In genomic region chr3:30010889-30011288, GRCm38 (mm10) we compare ENCODE assay signal across 10 mouse cellular contexts.
DNase-seq lines count a peak whose midpoint lies in the region; ATAC-seq and TF ChIP-seq lines count a peak whose summit lies in the region.
"Had no signal": no experiment of that assay in that cellular context is flagged by ENCODE, and none has a peak within 500 bp of the region (broad histone marks: within the 10 kb centered on the region; RNA-seq: fewer than 3 reads in every experiment).

No protein-coding gene starts in this region.

- peak overlapping the region; percentile 84 for H3K4me3 ChIP-seq in heart, embryonic 15.5 days
- H3K4me3 ChIP-seq in lung, embryonic 16.5 days (ENCODE audit: low read length) = peak overlapping the region; percentile 89
- peak overlapping the region; percentile 93 for H3K4me3 ChIP-seq in embryonic fibroblast, embryonic 13.5 days (ENCODE audit: insufficient read depth, low read length)
- H3K4me3 ChIP-seq in neural tube, embryonic 13.5 days = peak overlapping the region; percentile 49

- no peak for TF ChIP-seq CTCF in embryonic fibroblast, embryonic 13.5 days (IDR thresholded peaks at IDR 0.05; ENCODE audit: borderline replicate concordance, insufficient read depth, low read length)

- peaks cover 5% of the 10 kb centered on the region; the same call in 1 of the 2 replicates for H3K4me1 ChIP-seq in heart, embryonic 15.5 days (replicated peaks)
- peaks cover 7% of the 10 kb centered on the region; the same call in 1 of the 2 replicates for H3K4me1 ChIP-seq in lung, embryonic 16.5 days (replicated peaks; ENCODE audit: control insufficient read depth, insufficient read depth, low read length)
- H3K4me1 ChIP-seq in embryonic fibroblast, embryonic 13.5 days (ENCODE audit: control insufficient read depth, insufficient read depth, low read length) = peaks cover 3% of the 10 kb centered on the region; the same call in 1 of the 2 replicates
- peaks cover 14% of the 10 kb centered on the region for H3K4me1 ChIP-seq in neural tube, embryonic 13.5 days (replicated peaks)

- no peaks in the 10 kb centered on the region for H3K36me3 ChIP-seq in heart, embryonic 15.5 days
- H3K36me3 ChIP-seq in lung, embryonic 16.5 days (ENCODE audit: control insufficient read depth, insufficient read depth, low read length) = no peaks in the 10 kb centered on the region
- H3K36me3 ChIP-seq in neural tube, embryonic 13.5 days = no peaks in the 10 kb centered on the region

- ATAC-seq in heart, embryonic 15.5 days (replicated peaks; ENCODE audit: insufficient number of reproducible peaks, insufficient read depth, low FRiP score, low read depth) = no peak
- no peak for ATAC-seq in lung, embryonic 16.5 days (ENCODE audit: low read depth)
- ATAC-seq in neural tube, embryonic 13.5 days (ENCODE audit: low read depth) = no peak
- no peak for ATAC-seq in monocyte, adult 5-6 weeks (replicated peaks; ENCODE audit: insufficient number of reproducible peaks, low FRiP score, low TSS enrichment, poor library complexity, severe bottlenecking)
- ATAC-seq: activated CD4-positive, CD25-positive, alpha-beta regulatory T cell, adult 4 months had no signal

- H3K9ac ChIP-seq in heart, embryonic 15.5 days = peak overlapping the region; percentile 81; the same call in 1 of the 2 replicates
- peak overlapping the region; percentile 99 for H3K9ac ChIP-seq in lung, embryonic 16.5 days (ENCODE audit: low read length)
- H3K9ac ChIP-seq in neural tube, embryonic 13.5 days = peak overlapping the region; percentile 17

- no peak for TF ChIP-seq POLR2A in embryonic fibroblast, embryonic 13.5 days (IDR thresholded peaks at IDR 0.05; ENCODE audit: low read depth, low read length)

- intact Hi-C loops in heart, postnatal 14 days (cut with DNase I) = loop anchor here (10.0 kb wide), 6 partner anchors 94 to 354 kb away; no protein-coding TSS in a partner anchor

- H3K27me3 ChIP-seq in heart, embryonic 15.5 days = no peaks in the 10 kb centered on the region
- no peaks in the 10 kb centered on the region for H3K27me3 ChIP-seq in lung, embryonic 16.5 days (ENCODE audit: control insufficient read depth, insufficient read depth, low read depth, low read length)
- H3K27me3 ChIP-seq in neural tube, embryonic 13.5 days = peaks cover 35% of the 10 kb centered on the region

- no peak for DNase-seq in heart, postnatal 14 days
- DNase-seq in lung, postnatal 25 days (ENCODE audit: low spot score) = no peak
- no peak for DNase-seq in spleen, adult 18-20 months
- DNase-seq: cerebellum, adult 18-20 months had no signal

- 48% methylated on average over 6 of the region's 6 CpGs for WGBS in heart, embryonic 15.5 days
- 29% methylated on average over 6 of the region's 6 CpGs for WGBS in lung, embryonic 16.5 days
- WGBS in neural tube, embryonic 13.5 days = 15% methylated on average over 6 of the region's 6 CpGs

- H3K27ac ChIP-seq in heart, embryonic 15.5 days = peak overlapping the region; percentile 95; the same call in 1 of the 2 replicates
- H3K27ac ChIP-seq in lung, embryonic 16.5 days (ENCODE audit: low read length) = peak overlapping the region; percentile 99
- H3K27ac ChIP-seq in embryonic fibroblast, embryonic 13.5 days (ENCODE audit: insufficient read depth, low read length) = peak overlapping the region; percentile 91
- H3K27ac ChIP-seq in neural tube, embryonic 13.5 days (replicated peaks) = no peak overlapping the region; the same call in 1 of the 2 replicates

- peak overlapping the region; percentile 81 for H3K4me2 ChIP-seq in heart, embryonic 15.5 days
- peak overlapping the region; percentile 73 for H3K4me2 ChIP-seq in lung, embryonic 16.5 days (ENCODE audit: low read depth, low read length)
- peak overlapping the region; percentile 81 for H3K4me2 ChIP-seq in neural tube, embryonic 13.5 days

- H3K9me3 ChIP-seq in heart, embryonic 15.5 days (replicated peaks) = no peaks in the 10 kb centered on the region
- no peaks in the 10 kb centered on the region for H3K9me3 ChIP-seq in lung, embryonic 16.5 days (ENCODE audit: control insufficient read depth, low read length)
- H3K9me3 ChIP-seq in neural tube, embryonic 13.5 days = no peaks in the 10 kb centered on the region

Comparison
In these comparisons a context has a peak if more than half of its experiments do, and no peak if none do; other contexts are left out.
1. H3K9ac ChIP-seq: peak in every context shown above with its lines; median percentile 99 in lung, embryonic 16.5 days; 81 in heart, embryonic 15.5 days; 17 in neural tube, embryonic 13.5 days.